Mouse (Mus musculus) MEL-GATA-1-ER (cell line): ENCODE data around the gene Tex38.

Source experiments
- DNase-seq: peaks from one replicate; pipeline ENCODE4 v3.0.0-alpha.2; 2012; ENCODE audit warnings: low read depth; ENCODE audit errors: extremely low read depth

Gene Tex38

GRCm38 (mm10) chr4:115775056-115775455 is 5.8 kb downstream of the Tex38 start:
- DNase-seq: no peak

DNA sequence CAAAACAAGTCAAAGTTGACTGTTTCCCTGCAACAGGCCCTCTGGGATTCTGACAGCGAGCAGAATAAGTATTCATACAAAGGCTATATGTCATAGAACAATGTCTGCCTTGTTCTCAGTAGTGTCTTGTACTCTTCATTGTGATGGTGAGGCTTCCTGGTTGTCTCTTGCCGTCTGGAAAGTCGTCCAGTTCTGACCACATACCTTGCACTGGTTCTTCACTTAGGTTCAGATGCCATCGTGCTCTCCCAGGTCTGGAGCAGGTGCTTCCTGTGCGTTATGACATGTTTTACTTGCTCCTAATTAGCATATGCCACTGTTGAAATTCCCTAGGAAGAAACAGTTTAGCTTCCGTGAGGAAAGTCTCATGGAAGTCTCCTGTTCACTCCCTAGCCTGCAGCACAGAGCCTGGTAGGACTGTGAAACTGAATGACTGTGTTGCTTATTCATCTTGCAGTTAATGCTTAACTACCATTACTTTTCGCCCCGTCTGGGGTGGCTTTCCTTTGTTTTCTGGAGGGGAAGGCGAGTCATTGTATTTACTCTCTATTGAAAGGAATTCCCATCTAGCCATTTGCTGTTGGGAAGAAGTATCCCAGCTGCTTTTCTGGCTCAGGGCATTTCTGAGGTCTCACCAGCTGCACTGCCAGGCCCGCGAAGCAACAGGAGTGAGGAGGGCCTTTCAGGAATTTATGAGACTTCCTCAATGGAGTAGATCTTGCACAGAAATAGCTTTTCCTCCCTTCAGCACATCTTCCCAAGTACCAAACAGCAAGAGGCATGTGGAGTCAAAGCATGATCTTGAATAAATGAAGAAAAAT is 13.0 kb downstream of the Tex38 start:
- no peak for DNase-seq

- no peak for DNase-seq
Measured at GRCm38 (mm10) chr4:115764581-115764980, 16.2 kb downstream of the Tex38 start.

DNA sequence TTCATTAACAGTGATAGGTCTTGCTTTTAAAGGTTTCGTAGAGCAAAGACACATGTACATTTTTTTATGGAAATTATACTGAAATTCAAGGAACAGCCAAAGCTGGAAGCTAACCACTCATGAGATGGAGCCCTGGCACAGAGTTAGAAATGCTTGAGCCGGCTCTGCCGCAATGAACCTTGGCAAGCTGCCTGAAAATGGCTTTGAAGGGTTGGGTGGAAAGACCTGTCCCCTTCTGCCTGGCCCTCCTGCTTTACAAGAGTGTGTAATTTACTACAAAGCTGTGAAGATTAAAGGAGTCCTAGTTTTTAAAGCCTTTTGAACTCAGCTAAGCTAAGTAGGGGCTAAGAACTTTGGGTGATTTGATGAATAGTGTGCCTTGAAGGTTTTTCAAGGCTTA is 19.6 kb downstream of the Tex38 start:
- no peak for DNase-seq

DNA sequence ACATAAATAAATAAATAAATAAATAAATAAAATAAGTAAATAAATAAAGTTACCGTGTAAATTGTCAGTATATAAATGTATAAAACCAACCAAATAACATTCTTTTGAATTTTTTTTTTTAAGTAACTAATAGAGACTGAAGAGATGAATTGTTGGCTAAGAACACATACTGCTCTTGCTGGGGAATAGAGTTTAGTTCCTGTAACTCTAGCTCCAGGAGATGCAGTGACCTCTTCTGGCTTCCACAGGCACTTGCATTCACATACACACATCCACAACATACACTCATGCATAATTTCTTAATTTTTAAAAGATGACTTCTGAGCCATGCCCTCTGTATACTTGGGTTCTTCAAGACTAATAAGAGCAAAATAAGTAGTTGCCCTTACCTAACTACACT is 26.0 kb downstream of the Tex38 start:
- DNase-seq: no peak

DNA sequence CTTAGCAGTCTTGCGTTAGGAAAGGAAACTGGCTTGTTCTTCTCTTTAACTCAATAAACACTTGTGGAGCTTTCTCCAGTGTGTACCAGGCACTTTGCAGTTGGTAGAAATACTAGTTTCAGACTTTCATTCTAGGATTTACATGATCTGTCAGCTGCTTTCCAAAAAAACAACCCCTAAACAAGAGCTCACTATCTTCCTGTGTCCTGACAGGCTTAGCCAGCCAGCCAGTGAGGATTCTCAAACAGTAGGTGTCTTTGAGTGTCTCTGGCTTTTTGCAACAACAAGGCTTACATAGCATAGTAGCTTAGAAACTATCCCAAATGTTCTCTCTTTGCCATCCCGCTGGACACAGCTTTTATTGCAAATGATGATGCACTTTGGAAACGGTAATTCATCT is 26.7 kb downstream of the Tex38 start:
- DNase-seq: no peak

DNA sequence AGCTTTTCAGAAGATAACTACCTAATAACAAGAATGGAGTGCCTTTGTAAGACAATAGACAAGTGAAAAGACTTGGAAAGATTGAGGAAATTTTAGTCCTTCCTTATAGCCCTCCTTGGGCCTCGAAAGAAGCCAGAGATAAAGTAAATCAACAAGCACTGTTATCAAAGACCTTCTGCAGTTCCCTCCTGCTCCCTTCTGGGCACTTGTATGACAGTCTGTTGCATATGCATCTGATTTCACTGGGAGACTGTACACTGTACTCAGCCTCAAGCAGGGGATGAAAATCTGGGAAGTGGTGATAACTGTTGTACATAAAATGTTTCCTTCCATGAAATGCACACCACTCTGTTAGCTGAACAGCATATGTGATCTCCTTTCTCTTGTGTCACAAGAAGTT is 31.5 kb downstream of the Tex38 start:
- no peak for DNase-seq

GRCm38 (mm10) chr4:115748181-115748580 is 32.6 kb downstream of the Tex38 start:
- no peak for DNase-seq

GRCm38 (mm10) chr4:115743096-115743495 is 37.7 kb downstream of the Tex38 start:
- DNase-seq: no peak

DNA sequence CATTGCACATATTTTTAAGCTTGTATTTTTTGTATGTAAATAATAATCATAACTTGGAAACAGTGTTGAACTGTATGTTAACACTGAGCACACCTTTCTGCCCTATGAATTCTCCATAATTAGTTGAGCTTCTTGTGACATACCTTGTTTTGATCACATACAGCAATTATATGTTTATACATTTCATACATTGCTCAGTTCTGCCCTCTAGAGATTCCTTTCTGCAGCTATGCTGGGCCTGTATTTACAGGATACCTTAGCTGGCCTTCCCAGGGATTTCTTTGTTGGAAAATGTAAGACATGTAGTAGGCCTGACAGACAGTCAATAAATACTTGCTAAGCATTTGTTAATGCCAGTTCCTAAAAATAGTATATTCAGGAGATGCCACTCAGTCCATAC is 38.2 kb downstream of the Tex38 start:
- DNase-seq: no peak

GRCm38 (mm10) chr4:115738481-115738985 is 42.3 kb downstream of the Tex38 start:
- DNase-seq: no peak

GRCm38 (mm10) chr4:115737551-115738041 is 43.2 kb downstream of the Tex38 start, which contains the start of gene Efcab14:
Gene Efcab14 (plus strand): TSS chr4:115737744.
- peak; percentile 89 for DNase-seq

DNA sequence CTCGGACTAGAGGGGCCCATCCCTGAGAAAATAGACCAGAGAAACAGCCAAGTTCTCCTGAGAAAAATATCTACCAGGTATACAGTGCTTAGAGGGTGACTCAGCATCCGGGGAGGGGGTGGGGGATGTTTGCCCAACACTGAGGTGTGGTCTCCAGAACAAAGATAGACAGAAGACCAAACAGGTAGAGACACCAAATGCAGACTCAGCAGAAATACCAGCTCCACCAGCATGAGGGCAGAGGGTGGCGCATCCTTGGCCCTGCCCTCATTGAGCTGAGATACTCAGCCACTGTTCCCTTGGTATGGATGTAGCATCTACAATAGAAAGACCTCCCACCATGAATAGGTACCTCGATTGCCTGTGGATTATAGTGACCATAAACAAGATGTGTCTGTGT is 46.0 kb downstream of the Tex38 start:
- no peak for DNase-seq

- DNase-seq: peak; percentile 36
Measured at GRCm38 (mm10) chr4:115733746-115734145, 47.1 kb downstream of the Tex38 start.

- peak; percentile 36 for DNase-seq
Measured at GRCm38 (mm10) chr4:115732223-115732818, 48.5 kb downstream of the Tex38 start.

- DNase-seq: peak; percentile 55
Measured at GRCm38 (mm10) chr4:115731588-115732222, 49.1 kb downstream of the Tex38 start.
